Mouse (Mus musculus): ENCODE measurements around the gene Pvrig. TPM values are rescaled to one million over a fixed set of nuclear protein-coding genes. Genes with fewer than 3 reads are reported as not detected.

Pvrig gene
- 4.0 TPM in 1 of 2 replicates, not detected in the other for total RNA-seq (2014; fragmentation: Nextera tagmentation)
- total RNA-seq (2017), result not detected in 2 replicates

DNA sequence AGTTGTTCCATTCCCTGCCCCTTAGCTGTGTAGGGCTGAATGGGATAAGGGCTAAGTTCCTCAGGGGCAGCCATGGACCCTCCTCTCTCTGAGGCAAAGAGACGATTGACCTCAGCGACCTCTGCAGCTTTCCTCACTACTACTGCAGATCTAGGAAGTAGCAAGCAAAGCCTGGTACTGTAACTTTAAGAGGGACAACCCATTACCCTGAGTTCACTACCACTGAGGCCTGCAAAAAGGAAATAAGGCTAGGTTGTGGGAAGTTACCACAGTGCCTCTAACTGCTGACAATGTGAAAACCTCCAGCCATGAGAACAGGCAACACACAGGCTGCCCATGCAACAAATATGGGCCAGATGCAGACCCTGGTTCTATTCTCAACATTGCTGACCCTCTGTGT lies at the start of gene Pvrig:
Gene Pvrig (plus strand): TSS at position 301 of the 400 bp plus-strand sequence.
- ATAC-seq (replicated peaks; ENCODE audit: low FRiP score, low TSS enrichment, poor library complexity, severe bottlenecking), result no peak

DNA sequence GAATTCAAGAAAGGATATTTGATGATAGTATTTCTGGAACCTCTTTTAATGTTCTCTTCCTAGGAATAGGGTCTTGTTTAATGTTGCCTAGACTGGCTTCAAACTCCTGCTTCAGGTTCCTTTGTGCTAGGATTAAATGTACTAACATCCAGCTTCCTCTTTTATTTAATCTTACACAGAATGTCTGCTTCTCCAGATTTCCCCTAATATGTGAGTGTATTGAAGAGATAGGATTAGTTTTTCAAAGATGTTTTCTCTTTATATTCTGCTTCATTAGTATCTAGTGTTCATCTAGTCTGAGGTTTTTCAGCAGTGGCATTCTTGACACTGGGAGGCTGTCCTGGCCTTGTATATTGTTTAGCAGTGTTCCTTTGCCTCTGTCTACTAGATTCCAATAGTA lies 47.6 kb upstream of the Pvrig start:
- ATAC-seq (replicated peaks; ENCODE audit: low FRiP score, low TSS enrichment, poor library complexity, severe bottlenecking), result no peak

DNA sequence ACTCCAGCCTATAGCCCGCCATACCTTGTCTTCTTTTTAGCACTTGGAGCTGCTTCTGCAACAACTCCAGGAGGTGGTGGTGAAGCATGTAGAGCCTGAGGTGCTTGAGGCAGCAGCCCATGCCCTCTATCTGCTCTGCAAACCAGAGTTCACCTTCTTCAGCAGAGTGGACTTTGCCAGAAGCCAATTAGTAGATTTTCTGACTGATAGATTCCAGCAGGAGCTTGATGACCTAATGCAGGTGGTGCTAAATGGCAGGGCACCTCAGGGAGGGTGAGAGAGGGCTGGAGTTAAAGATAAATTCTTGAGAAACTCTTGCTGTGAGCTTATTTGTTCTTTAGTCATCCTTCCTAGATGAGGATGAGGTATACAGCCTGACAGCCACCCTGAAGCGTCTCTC lies 42.1 kb upstream of the Pvrig start:
- ATAC-seq (replicated peaks; ENCODE audit: low FRiP score, low TSS enrichment, poor library complexity, severe bottlenecking), result no peak

DNA sequence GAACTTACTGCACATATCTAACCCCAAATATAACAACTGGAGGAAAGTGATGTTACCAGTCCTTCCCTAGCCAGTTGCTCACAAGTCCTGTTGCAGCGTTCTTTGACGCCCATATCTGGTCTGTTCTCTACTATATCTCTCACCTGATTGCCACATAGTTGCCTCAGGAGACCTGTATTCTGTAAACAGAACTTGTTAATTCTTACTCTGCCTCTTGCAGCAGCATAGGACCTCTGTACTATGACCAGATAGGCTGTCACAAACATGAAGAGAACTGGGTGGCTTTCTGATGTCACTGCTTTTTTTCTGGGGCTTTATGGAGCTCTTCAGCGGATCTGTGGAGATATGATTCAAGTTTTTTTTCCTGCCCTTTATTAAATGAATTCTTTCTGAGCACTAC lies 29.0 kb upstream of the Pvrig start:
- ATAC-seq (replicated peaks; ENCODE audit: low FRiP score, low TSS enrichment, poor library complexity, severe bottlenecking), result no peak

DNA sequence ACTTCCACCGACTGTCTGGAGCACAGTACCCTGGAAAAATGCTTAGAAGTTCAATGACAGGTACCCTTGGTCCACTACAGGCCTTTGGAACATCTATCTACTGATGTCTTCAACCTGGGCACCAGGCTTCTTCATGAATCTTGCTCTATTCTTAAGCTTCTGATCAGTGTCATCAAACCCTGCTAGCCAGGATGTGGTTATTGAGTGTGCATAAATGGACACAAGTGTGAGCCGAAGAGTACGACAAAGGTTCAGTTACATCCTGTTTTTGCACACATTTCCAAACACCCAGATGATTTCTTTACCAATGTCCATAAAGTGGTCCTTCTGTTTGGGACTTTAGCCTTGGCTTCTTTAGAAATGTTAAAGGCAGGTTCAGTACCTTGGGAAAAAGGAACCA lies 1.5 kb downstream of the Pvrig start:
- ATAC-seq (replicated peaks; ENCODE audit: low FRiP score, low TSS enrichment, poor library complexity, severe bottlenecking), result no peak

DNA sequence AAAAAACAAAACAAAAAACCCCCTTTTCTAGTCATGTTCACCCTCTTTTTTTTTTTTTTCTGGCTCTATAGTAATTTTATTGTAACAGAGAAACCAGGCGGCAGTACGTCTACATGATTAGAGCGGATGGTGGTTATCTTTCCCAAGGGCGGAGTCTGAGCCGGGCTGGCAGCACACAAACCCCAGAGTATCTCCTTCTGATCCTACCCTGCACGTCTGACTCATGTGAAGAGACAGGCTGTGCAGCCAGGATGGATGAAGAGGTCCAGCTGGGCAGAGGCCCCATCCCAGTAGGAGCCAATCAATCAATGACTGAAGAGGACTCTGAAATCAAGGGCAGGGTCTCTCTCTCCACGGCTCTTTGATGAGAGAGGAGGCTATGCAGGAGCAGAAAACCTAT lies 21.4 kb downstream of the Pvrig start:
- ATAC-seq (replicated peaks; ENCODE audit: low FRiP score, low TSS enrichment, poor library complexity, severe bottlenecking), result peak; percentile 87

DNA sequence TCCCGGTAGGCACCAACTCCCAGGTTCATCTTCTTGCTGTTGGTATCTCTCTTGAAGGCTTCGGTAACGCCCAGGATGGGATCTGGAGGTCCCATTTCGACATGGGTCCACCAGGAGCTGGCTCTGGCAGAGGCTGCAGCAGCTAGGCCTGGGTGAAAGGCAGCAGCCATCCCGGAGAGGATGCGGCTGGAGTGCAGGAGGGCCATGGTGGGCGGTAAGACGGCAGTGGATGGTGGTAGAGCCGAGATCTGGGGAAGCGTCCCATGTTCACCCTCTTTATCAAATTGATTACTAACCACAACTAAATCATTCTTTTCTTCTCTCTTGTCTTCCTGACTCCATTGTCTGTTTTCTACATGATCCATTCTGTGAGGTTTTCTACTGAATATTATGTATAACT lies 23.6 kb downstream of the Pvrig start:
- 0 out of 2 replicates have a peak, but pooled peaks have one; percentile 61 for ATAC-seq (replicated peaks; ENCODE audit: low FRiP score, low TSS enrichment, poor library complexity, severe bottlenecking)

Other genes starting within 250 kb of the Pvrig start
- gene Zscan21, start 225.1 kb upstream of the Pvrig start, total RNA-seq (2014; fragmentation: Nextera tagmentation), result 14.4 and 18.0 TPM in 2 replicates
- gene Zscan21, start 225.1 kb upstream of the Pvrig start, total RNA-seq (2017), result 10.8 and 16.5 TPM in 2 replicates
- gene Zfp113, start 186.2 kb upstream of the Pvrig start, total RNA-seq (2014; fragmentation: Nextera tagmentation), result 7.3 and 7.5 TPM in 2 replicates
- 7.8 and 10.9 TPM in 2 replicates for gene Zfp113, start 186.2 kb upstream of the Pvrig start, total RNA-seq (2017)
- gene Cops6, start 180.9 kb upstream of the Pvrig start, total RNA-seq (2014; fragmentation: Nextera tagmentation), result 81.1 and 121 TPM in 2 replicates
- 51.6 and 66.1 TPM in 2 replicates for gene Cops6, start 180.9 kb upstream of the Pvrig start, total RNA-seq (2017)
- gene Ap4m1, start 170.0 kb upstream of the Pvrig start, total RNA-seq (2014; fragmentation: Nextera tagmentation), result 37.3 and 53.0 TPM in 2 replicates
- gene Ap4m1, start 170.0 kb upstream of the Pvrig start, total RNA-seq (2017), result 18.9 and 32.8 TPM in 2 replicates
- gene Mcm7, start 169.5 kb upstream of the Pvrig start, total RNA-seq (2014; fragmentation: Nextera tagmentation), result 343 and 361 TPM in 2 replicates
- 397 and 503 TPM in 2 replicates for gene Mcm7, start 169.5 kb upstream of the Pvrig start, total RNA-seq (2017)
- 44.8 and 68.4 TPM in 2 replicates for gene Taf6, start 154.5 kb upstream of the Pvrig start, total RNA-seq (2014; fragmentation: Nextera tagmentation)
- 25.4 and 37.9 TPM in 2 replicates for gene Taf6, start 154.5 kb upstream of the Pvrig start, total RNA-seq (2017)
- gene Cnpy4, start 154.5 kb upstream of the Pvrig start, total RNA-seq (2014; fragmentation: Nextera tagmentation), result 22.0 and 26.2 TPM in 2 replicates
- gene Cnpy4, start 154.5 kb upstream of the Pvrig start, total RNA-seq (2017), result 35.3 and 36.5 TPM in 2 replicates
- gene Mblac1, start 147.6 kb upstream of the Pvrig start, total RNA-seq (2014; fragmentation: Nextera tagmentation), result 5.1 and 8.0 TPM in 2 replicates
- gene Mblac1, start 147.6 kb upstream of the Pvrig start, total RNA-seq (2017), result 2.5 and 8.3 TPM in 2 replicates
- gene Nxpe5, start 116.1 kb upstream of the Pvrig start, total RNA-seq (2014; fragmentation: Nextera tagmentation), result 0.28 TPM in 1 of 2 replicates, not detected in the other
- 0.94 and 1.0 TPM in 2 replicates for gene Nxpe5, start 116.1 kb upstream of the Pvrig start, total RNA-seq (2017)
- 28.7 and 36.3 TPM in 2 replicates for gene Lamtor4, start 86.5 kb upstream of the Pvrig start, total RNA-seq (2014; fragmentation: Nextera tagmentation)
- gene Lamtor4, start 86.5 kb upstream of the Pvrig start, total RNA-seq (2017), result 27.0 and 30.0 TPM in 2 replicates
- 113 and 199 TPM in 2 replicates for gene BC037034, start 77.9 kb upstream of the Pvrig start, total RNA-seq (2014; fragmentation: Nextera tagmentation)
- 46.5 and 50.8 TPM in 2 replicates for gene BC037034, start 77.9 kb upstream of the Pvrig start, total RNA-seq (2017)
- not detected in 2 replicates for gene Gal3st4, start 69.1 kb upstream of the Pvrig start, total RNA-seq (2014; fragmentation: Nextera tagmentation)
- gene Gal3st4, start 69.1 kb upstream of the Pvrig start, total RNA-seq (2017), result not detected in 2 replicates
- not detected in 2 replicates for gene Gm43720, start 62.0 kb upstream of the Pvrig start, total RNA-seq (2014; fragmentation: Nextera tagmentation)
- gene Gm43720, start 62.0 kb upstream of the Pvrig start, total RNA-seq (2017), result not detected in 2 replicates
- gene Gpc2, start 62.0 kb upstream of the Pvrig start, total RNA-seq (2014; fragmentation: Nextera tagmentation), result 6.0 and 15.0 TPM in 2 replicates
- 0.89 and 6.5 TPM in 2 replicates for gene Gpc2, start 62.0 kb upstream of the Pvrig start, total RNA-seq (2017)
- 13.1 and 15.7 TPM in 2 replicates for gene Stag3, start 61.7 kb upstream of the Pvrig start, total RNA-seq (2014; fragmentation: Nextera tagmentation)
- 9.9 and 13.4 TPM in 2 replicates for gene Stag3, start 61.7 kb upstream of the Pvrig start, total RNA-seq (2017)
- gene Zfp157, start 99.5 kb downstream of the Pvrig start, total RNA-seq (2014; fragmentation: Nextera tagmentation), result 11.5 and 13.1 TPM in 2 replicates
- gene Zfp157, start 99.5 kb downstream of the Pvrig start, total RNA-seq (2017), result 4.9 and 19.0 TPM in 2 replicates
- gene 1700123K08Rik, start 222.8 kb downstream of the Pvrig start, total RNA-seq (2014; fragmentation: Nextera tagmentation), result not detected in 2 replicates
- gene 1700123K08Rik, start 222.8 kb downstream of the Pvrig start, total RNA-seq (2017), result not detected in 2 replicates

Data from megakaryocyte-erythroid progenitor cell, adult 5-6 weeks (primary cell).